In genomic region chr17:23660117-23660875, GRCm38 (mm10) we compare ENCODE assay signal across 9 mouse cellular contexts. TPM values are rescaled to one million over a fixed set of nuclear protein-coding genes. Genes with fewer than 3 reads are reported as not detected.
DNase-seq lines count a peak whose midpoint lies in the region; ATAC-seq and TF ChIP-seq lines count a peak whose summit lies in the region.
"Had no signal": no experiment of that assay in that cellular context is flagged by ENCODE, and none has a peak within 500 bp of the region (broad histone marks: within the 10 kb centered on the region; RNA-seq: fewer than 3 reads in every experiment).

Gene Bicdl2 (plus strand): TSS chr17:23660506.

- no peak for TF ChIP-seq POLR2A in thymus, adult 2 months (IDR thresholded peaks at IDR 0.05; ENCODE audit: control insufficient read depth, extremely low read depth, insufficient read depth, low read length, poor library complexity)
- TF ChIP-seq POLR2A in liver, adult 2 months (IDR thresholded peaks at IDR 0.05; ENCODE audit: extremely low read depth, insufficient read depth, low read length), result no peak

- no peak for ATAC-seq in hindbrain, embryonic 16.5 days

- H3K27me3 ChIP-seq in thymus, adult 2 months (ENCODE audit: control insufficient read depth, insufficient read depth, low read length), result peaks cover 5% of the 10 kb centered on the region; the same call in 1 of the 2 replicates
- H3K27me3 ChIP-seq in hindbrain, embryonic 16.5 days (replicated peaks; ENCODE audit: control insufficient read depth, insufficient read depth, low read length), result peaks cover 32% of the 10 kb centered on the region
- H3K27me3 ChIP-seq in liver, adult 2 months (ENCODE audit: control insufficient read depth, insufficient read depth, low read length), result 0 out of 2 replicates have a peak, but pooled peaks cover 4% of the 10 kb centered on the region

- peak; percentile 79; the same call in 1 of the 2 replicates for TF ChIP-seq CTCF in thymus, adult 2 months (IDR thresholded peaks at IDR 0.05; ENCODE audit: borderline replicate concordance, control insufficient read depth, extremely low read depth, insufficient read depth, low read length, poor library complexity)
- peak; percentile 84 for TF ChIP-seq CTCF in liver, adult 2 months (IDR thresholded peaks at IDR 0.05; ENCODE audit: low read depth, low read length)

- DNase-seq in thymus, adult 2 months, result peak; percentile 36
- DNase-seq in thymus, adult 18-20 months, result no peak
- peak; percentile 59 to 74 for DNase-seq in cerebellum, postnatal 10 days
- peak; percentile 12 for DNase-seq in liver, adult 2 months (ENCODE audit: extremely low read depth, low read depth, low spot score)
- DNase-seq in spleen, postnatal 10 days (ENCODE audit: low spot score in 2 of 2), result peak; percentile 32 to 67
- no peak for DNase-seq in layer of hippocampus, postnatal 10 days (ENCODE audit: low spot score in 2 of 2)
- no peak for DNase-seq in layer of hippocampus, adult 9-11 months

- no peak within 1 kb of the TSS for H3K4me2 ChIP-seq in hindbrain, embryonic 16.5 days (ENCODE audit: low read length)

- H3K4me1 ChIP-seq in thymus, adult 2 months (replicated peaks; ENCODE audit: control insufficient read depth, insufficient read depth, low read length), result peaks cover 10% of the 10 kb centered on the region; the same call in 1 of the 2 replicates
- peaks cover 4% of the 10 kb centered on the region; the same call in 1 of the 2 replicates for H3K4me1 ChIP-seq in hindbrain, embryonic 16.5 days (ENCODE audit: control insufficient read depth, insufficient read depth, low read depth, low read length)
- H3K4me1 ChIP-seq in liver, adult 2 months (ENCODE audit: control insufficient read depth, insufficient read depth, low read length), result no peaks in the 10 kb centered on the region

- no peak within 1 kb of the TSS for H3K9ac ChIP-seq in hindbrain, embryonic 16.5 days (ENCODE audit: low read depth, low read length)
- H3K9ac ChIP-seq in liver, adult 2 months (ENCODE audit: low read depth, low read length), result no peak within 1 kb of the TSS

- H3K27ac ChIP-seq in thymus, adult 2 months (ENCODE audit: control insufficient read depth, insufficient read depth, low read length), result no peak within 1 kb of the TSS
- H3K27ac ChIP-seq in hindbrain, embryonic 16.5 days (ENCODE audit: low read depth, low read length), result no peak within 1 kb of the TSS
- no peak within 1 kb of the TSS for H3K27ac ChIP-seq in liver, adult 2 months (replicated peaks; ENCODE audit: insufficient read depth, low read depth, low read length)

- no peaks in the 10 kb centered on the region for H3K79me2 ChIP-seq in liver, adult 2 months (ENCODE audit: control insufficient read depth, insufficient read depth, low read length)

- H3K36me3 ChIP-seq in thymus, adult 2 months (ENCODE audit: control insufficient read depth, insufficient read depth, low read length), result no peaks in the 10 kb centered on the region
- no peaks in the 10 kb centered on the region for H3K36me3 ChIP-seq in hindbrain, embryonic 16.5 days (ENCODE audit: control insufficient read depth, insufficient read depth, low read length)
- no peaks in the 10 kb centered on the region for H3K36me3 ChIP-seq in liver, adult 2 months (ENCODE audit: control insufficient read depth, insufficient read depth, low read length)

- H3K9me3 ChIP-seq in hindbrain, embryonic 16.5 days (ENCODE audit: control insufficient read depth, low read length), result no peaks in the 10 kb centered on the region

- 8% methylated on average over 27 of the region's 27 CpGs for WGBS in thymus, adult 2 months
- WGBS in hindbrain, embryonic 16.5 days, result 7% methylated on average over 27 of the region's 27 CpGs
- 3% methylated on average over 27 of the region's 27 CpGs for WGBS in liver, adult 2 months

- no peak within 1 kb of the TSS for H3K4me3 ChIP-seq in thymus, adult 2 months (ENCODE audit: control insufficient read depth, insufficient read depth, low read length)
- H3K4me3 ChIP-seq in hindbrain, embryonic 16.5 days (ENCODE audit: low read length), result peak within 1 kb of the TSS; percentile 11
- peak within 1 kb of the TSS; percentile 39; the same call in 1 of the 2 replicates for H3K4me3 ChIP-seq in liver, adult 2 months (ENCODE audit: insufficient read depth, low read depth, low read length)

RNA-seq across cellular contexts. Expression of gene Bicdl2, which starts in this region (rescaled TPM):
- 0.43 and 0.49 TPM in 2 replicates for polyA plus RNA-seq in thymus, adult 2 months (2012; rRNA removed)
- 0.19 TPM in 1 of 2 replicates, not detected in the other for polyA plus RNA-seq in hindbrain, embryonic 16.5 days (2015; fragmentation: Nextera tagmentation; extraction: Ambion mirVana)
- 0.09 TPM in 1 of 2 replicates, not detected in the other for total RNA-seq in liver, adult 2 months (2014; rRNA removed)
- 0.05 TPM in 1 of 2 replicates, not detected in the other for polyA plus RNA-seq in liver, adult 2 months (2012; rRNA removed)
- total RNA-seq in layer of hippocampus, postnatal 10 days (2021), result not detected
- total RNA-seq: heart, adult 18-20 months had no signal

Comparison
In these comparisons a context has a peak if more than half of its experiments do, and no peak if none do; other contexts are left out.
1. Peak in DNase-seq in thymus, adult 2 months; RNA of the gene not detected or under 1 TPM.
2. Peak in DNase-seq and H3K4me3 ChIP-seq in liver, adult 2 months; RNA of the gene not detected or under 1 TPM.
3. DNase-seq: peak in cerebellum, postnatal 10 days (2 of 2) and spleen, postnatal 10 days (2 of 2); none in thymus, adult 18-20 months (0 of 2), layer of hippocampus, postnatal 10 days (0 of 2) and layer of hippocampus, adult 9-11 months (single experiment).